Mouse (Mus musculus) brain, adult 2 months (tissue): ENCODE results near the gene Gm5624.
"Not testable (repeated sequence)": the region's sequence is repeated elsewhere in the genome, so short reads cannot be mapped to it uniquely, and the experiment has no call there.

Source experiments
- DNase-seq: peaks from one replicate; pipeline ENCODE4 v3.0.0; 2011; ENCODE audit warnings: low read depth, low spot score

The Gm5624 gene

GRCm38 (mm10) chr14:44627737-44628136 lies at the start of gene Gm5624:
TSS of gene Gm5624 (minus strand) at chr14:44627938.
- not testable (repeated sequence) for DNase-seq

- DNase-seq, result not testable (repeated sequence)
Observed at GRCm38 (mm10) chr14:44591765-44592164, 36.0 kb downstream of the Gm5624 start.

GRCm38 (mm10) chr14:44582853-44583252 lies 44.9 kb downstream of the Gm5624 start, which contains the start of gene Gm8247:
TSS of gene Gm8247 (plus strand) at chr14:44583153.
- DNase-seq, result not testable (repeated sequence)

- DNase-seq, result not testable (repeated sequence)
Observed at GRCm38 (mm10) chr14:44547961-44548360, 79.8 kb downstream of the Gm5624 start.

GRCm38 (mm10) chr14:44517976-44518375 lies 109.8 kb downstream of the Gm5624 start, which contains the start of gene Gm17093:
TSS of gene Gm17093 (plus strand) at chr14:44518276.
- DNase-seq, result not testable (repeated sequence)
